Comparison of ENCODE assay signal across 12 mouse cellular contexts in the genomic region with DNA sequence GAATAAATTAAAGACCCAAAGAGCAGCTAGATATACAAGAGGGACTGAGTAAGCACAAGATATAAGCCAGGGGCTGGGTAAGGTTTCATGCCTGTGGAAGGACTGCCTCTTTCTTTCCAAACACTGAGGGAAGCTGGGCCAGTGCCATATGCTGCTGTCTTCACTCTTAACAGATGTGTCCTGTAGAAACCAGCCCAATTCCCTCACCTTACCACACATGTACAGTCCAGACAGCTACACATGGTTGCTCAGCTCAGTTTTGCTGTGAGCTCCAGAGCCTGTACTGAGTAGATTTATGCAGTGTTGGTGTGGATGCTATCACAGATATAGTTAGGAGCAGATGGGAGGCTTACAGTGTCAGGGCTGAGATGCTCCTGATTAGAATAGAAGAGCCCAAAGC. TPM values are rescaled to one million over a fixed set of nuclear protein-coding genes. Genes with fewer than 3 reads are reported as not detected.
DNase-seq lines count a peak whose midpoint lies in the region; ATAC-seq and TF ChIP-seq lines count a peak whose summit lies in the region.
"Had no signal": no experiment of that assay in that cellular context is flagged by ENCODE, and none has a peak within 500 bp of the region (broad histone marks: within the 10 kb centered on the region; RNA-seq: fewer than 3 reads in every experiment).

No protein-coding gene starts in this region.

- DNase-seq in cerebellum, postnatal 25 days, result peak; percentile 47 to 54
- no peak for DNase-seq in cerebellum, adult 9-10 months
- DNase-seq in layer of hippocampus, adult 2 months (ENCODE audit: low spot score in 2 of 2), result no peak
- no peak for DNase-seq in layer of hippocampus, adult 9-11 months
- peak; percentile 49 for DNase-seq in limb, embryonic 14.5 days (ENCODE audit: low spot score)
- no peak for DNase-seq in testis, postnatal 14 days (ENCODE audit: low spot score)
- no peak for DNase-seq in layer of hippocampus, postnatal 25 days (ENCODE audit: extremely low spot score in 1 of 2, low spot score in 1 of 2)
- DNase-seq: adrenal gland, postnatal 25 days; heart, postnatal 36 days; kidney, postnatal 25 days; left cerebral cortex, postnatal 4 days had no signal

- H3K9me3 ChIP-seq in embryonic facial prominence, embryonic 12.5 days, result no peaks in the 10 kb centered on the region
- no peaks in the 10 kb centered on the region for H3K9me3 ChIP-seq in limb, embryonic 14.5 days (ENCODE audit: control insufficient read depth, low read length)

- H3K4me3 ChIP-seq in layer of hippocampus, adult 2 months, result no peak overlapping the region
- H3K4me3 ChIP-seq in embryonic facial prominence, embryonic 12.5 days, result no peak overlapping the region
- H3K4me3 ChIP-seq in limb, embryonic 14.5 days (replicated peaks; ENCODE audit: low read length), result no peak overlapping the region

- no peak overlapping the region for H3K4me2 ChIP-seq in embryonic facial prominence, embryonic 12.5 days (replicated peaks)
- H3K4me2 ChIP-seq in limb, embryonic 14.5 days (replicated peaks; ENCODE audit: low read depth, low read length, severe bottlenecking), result no peak overlapping the region

- H3K9ac ChIP-seq in embryonic facial prominence, embryonic 12.5 days, result no peak overlapping the region
- no peak overlapping the region for H3K9ac ChIP-seq in limb, embryonic 14.5 days (ENCODE audit: low read depth, low read length, severe bottlenecking)

- peak; percentile 82 for ATAC-seq in embryonic facial prominence, embryonic 12.5 days (ENCODE audit: insufficient number of reproducible peaks, insufficient read depth, low FRiP score, low TSS enrichment)
- peak; percentile 53; the same call in 1 of the 2 replicates for ATAC-seq in limb, embryonic 14.5 days (ENCODE audit: low FRiP score, low read depth)

- H3K4me1 ChIP-seq in embryonic facial prominence, embryonic 12.5 days, result peaks cover 7% of the 10 kb centered on the region; the same call in 1 of the 2 replicates
- peaks cover 12% of the 10 kb centered on the region for H3K4me1 ChIP-seq in limb, embryonic 14.5 days (ENCODE audit: control insufficient read depth, insufficient read depth, low read length)

- no peaks in the 10 kb centered on the region for H3K27me3 ChIP-seq in embryonic facial prominence, embryonic 12.5 days
- no peaks in the 10 kb centered on the region for H3K27me3 ChIP-seq in limb, embryonic 14.5 days (ENCODE audit: control insufficient read depth, insufficient read depth, low read length)

- TF ChIP-seq POLR2A in limb, embryonic 14.5 days (IDR thresholded peaks at IDR 0.05; ENCODE audit: borderline replicate concordance, extremely low read depth, insufficient read depth, insufficient read length), result no peak

- peak overlapping the region; percentile 61; the same call in 1 of the 2 replicates for H3K27ac ChIP-seq in layer of hippocampus, adult 2 months
- H3K27ac ChIP-seq in embryonic facial prominence, embryonic 12.5 days, result peak overlapping the region; percentile 46; the same call in 1 of the 2 replicates
- no peak overlapping the region for H3K27ac ChIP-seq in limb, embryonic 14.5 days (replicated peaks; ENCODE audit: low read depth, low read length)

- no peak for TF ChIP-seq CTCF in layer of hippocampus, adult 2 months (conservative IDR thresholded peaks at IDR 0.05)

- no peaks in the 10 kb centered on the region for H3K36me3 ChIP-seq in embryonic facial prominence, embryonic 12.5 days
- no peaks in the 10 kb centered on the region for H3K36me3 ChIP-seq in limb, embryonic 14.5 days (ENCODE audit: control insufficient read depth, insufficient read depth, low read length)

RNA-seq across cellular contexts. Expression of a gene that starts 12.9 kb away (rescaled TPM):
- total RNA-seq in layer of hippocampus, adult 2 months (2021), result 10 to 100 TPM; 32.1 to 34.3 TPM
- polyA plus RNA-seq in embryonic facial prominence, embryonic 12.5 days (2016; fragmentation: Nextera tagmentation; extraction: Ambion mirVana), result 9.4 and 10.5 TPM in 2 replicates
- 7.7 and 9.1 TPM in 2 replicates for polyA plus RNA-seq in limb, embryonic 14.5 days (2012; rRNA removed)
- polyA plus RNA-seq in limb, embryonic 14.5 days (2014; fragmentation: Nextera tagmentation; extraction: Ambion mirVana), result 6.6 and 10.0 TPM in 2 replicates
- total RNA-seq in layer of hippocampus, postnatal 25 days (2021), result 10 to 100 TPM; 28.9 to 30.4 TPM

Comparison
In these comparisons a context has a peak if more than half of its experiments do, and no peak if none do; other contexts are left out.
1. DNase-seq: peak in cerebellum, postnatal 25 days (2 of 2) and limb, embryonic 14.5 days (single experiment); none in cerebellum, adult 9-10 months (single experiment), layer of hippocampus, adult 2 months (0 of 2), layer of hippocampus, adult 9-11 months (single experiment), testis, postnatal 14 days (single experiment) and layer of hippocampus, postnatal 25 days (0 of 2).